Comparison of ENCODE assay signal across 18 mouse cellular contexts in genomic region chr17:44612002-44612401, GRCm38 (mm10).
DNase-seq lines count a peak whose midpoint lies in the region; ATAC-seq and TF ChIP-seq lines count a peak whose summit lies in the region.
"Had no signal": no experiment of that assay in that cellular context is flagged by ENCODE, and none has a peak within 500 bp of the region (broad histone marks: within the 10 kb centered on the region; RNA-seq: fewer than 3 reads in every experiment).

No protein-coding gene starts in this region.

- no peak overlapping the region for H3K9ac ChIP-seq in midbrain, embryonic 11.5 days (ENCODE audit: low read length)
- H3K9ac ChIP-seq in midbrain, embryonic 13.5 days (replicated peaks): no peak overlapping the region
- H3K9ac ChIP-seq in CH12.LX (ENCODE audit: insufficient read depth, low read depth): peak overlapping the region; percentile 98
- no peak overlapping the region for H3K9ac ChIP-seq in forebrain, embryonic 15.5 days (replicated peaks)
- no peak overlapping the region for H3K9ac ChIP-seq in liver, embryonic 12.5 days

- H3K9me3 ChIP-seq in midbrain, embryonic 11.5 days (ENCODE audit: control insufficient read depth, low read length): no peaks in the 10 kb centered on the region
- H3K9me3 ChIP-seq in midbrain, embryonic 13.5 days: no peaks in the 10 kb centered on the region
- no peaks in the 10 kb centered on the region for H3K9me3 ChIP-seq in CH12.LX (replicated peaks; ENCODE audit: low read length)
- no peaks in the 10 kb centered on the region for H3K9me3 ChIP-seq in forebrain, embryonic 15.5 days
- H3K9me3 ChIP-seq in liver, embryonic 12.5 days (replicated peaks): no peaks in the 10 kb centered on the region

- 91% methylated on average over 3 of the region's 3 CpGs for WGBS in midbrain, embryonic 11.5 days
- 96% methylated on average over 3 of the region's 3 CpGs for WGBS in midbrain, embryonic 13.5 days
- 94% methylated on average over 3 of the region's 3 CpGs for WGBS in forebrain, embryonic 15.5 days
- 77% methylated on average over 3 of the region's 3 CpGs for WGBS in liver, embryonic 12.5 days (ENCODE audit: insufficient replicate concordance)

- no peaks in the 10 kb centered on the region for H3K4me1 ChIP-seq in midbrain, embryonic 11.5 days (ENCODE audit: control insufficient read depth, insufficient read depth, low read length)
- H3K4me1 ChIP-seq in midbrain, embryonic 13.5 days (replicated peaks): 0 out of 2 replicates have a peak, but pooled peaks cover 2% of the 10 kb centered on the region
- peaks cover 13 to 14% of the 10 kb centered on the region in 2 experiments for H3K4me1 ChIP-seq in CH12.LX (ENCODE audit: control insufficient read depth in 1 of 2, insufficient read depth in 2 of 2)
- H3K4me1 ChIP-seq in forebrain, embryonic 15.5 days: peaks cover 15% of the 10 kb centered on the region
- H3K4me1 ChIP-seq in liver, embryonic 12.5 days: peaks cover 13% of the 10 kb centered on the region

- no peak for TF ChIP-seq RAD21 in CH12.LX (IDR thresholded peaks at IDR 0.05; ENCODE audit: low read depth, low read length)

- H3K4me3 ChIP-seq in midbrain, embryonic 11.5 days (ENCODE audit: low read depth, low read length): no peak overlapping the region
- H3K4me3 ChIP-seq in midbrain, embryonic 13.5 days (replicated peaks): no peak overlapping the region
- peak overlapping the region in 2 of 3 experiments; percentile 61 to 75 for H3K4me3 ChIP-seq in CH12.LX (replicated peaks in 1 of 3; ENCODE audit: low read depth in 2 of 3, low read length in 2 of 3, poor library complexity in 1 of 3)
- H3K4me3 ChIP-seq in forebrain, embryonic 15.5 days: no peak overlapping the region
- no peak overlapping the region for H3K4me3 ChIP-seq in liver, embryonic 12.5 days

- ATAC-seq in midbrain, embryonic 11.5 days (ENCODE audit: low FRiP score): no peak
- ATAC-seq in midbrain, embryonic 13.5 days: no peak
- no peak for ATAC-seq in forebrain, embryonic 15.5 days (replicated peaks)
- no peak for ATAC-seq in liver, embryonic 12.5 days
- ATAC-seq: CD4-positive, CD25-positive, alpha-beta regulatory T cell, adult 4 months; Patski had no signal

- H3K27ac ChIP-seq in midbrain, embryonic 11.5 days (ENCODE audit: low read depth, low read length): no peak overlapping the region
- H3K27ac ChIP-seq in midbrain, embryonic 13.5 days: no peak overlapping the region
- H3K27ac ChIP-seq in CH12.LX (ENCODE audit: insufficient read depth, low read depth): peak overlapping the region; percentile 90
- no peak overlapping the region for H3K27ac ChIP-seq in forebrain, embryonic 15.5 days (replicated peaks)
- H3K27ac ChIP-seq in liver, embryonic 12.5 days: no peak overlapping the region

- TF ChIP-seq CTCF in CH12.LX (conservative IDR thresholded peaks at IDR 0.05 in 1 of 2, IDR thresholded peaks at IDR 0.05 in 1 of 2; ENCODE audit: low read depth in 2 of 2, low read length in 2 of 2): no peak

- no peak overlapping the region for H3K4me2 ChIP-seq in midbrain, embryonic 11.5 days
- no peak overlapping the region for H3K4me2 ChIP-seq in midbrain, embryonic 13.5 days (replicated peaks)
- peak overlapping the region; percentile 91 for H3K4me2 ChIP-seq in CH12.LX (ENCODE audit: insufficient read depth, low read depth, poor library complexity, severe bottlenecking)
- H3K4me2 ChIP-seq in forebrain, embryonic 15.5 days (replicated peaks): no peak overlapping the region
- H3K4me2 ChIP-seq in liver, embryonic 12.5 days: no peak overlapping the region

- in situ Hi-C loops in CH12.LX (cut with MboI; ENCODE audit: low pct_ligation_motif_present, low pct_unique_long_range_greater_than_20kb, low sequenced_read_pairs): no loop called here

- H3K36me3 ChIP-seq in midbrain, embryonic 11.5 days (ENCODE audit: control insufficient read depth, insufficient read depth, low read length): no peaks in the 10 kb centered on the region
- no peaks in the 10 kb centered on the region for H3K36me3 ChIP-seq in midbrain, embryonic 13.5 days
- peaks cover 0 to 1% of the 10 kb centered on the region in 2 experiments for H3K36me3 ChIP-seq in CH12.LX (replicated peaks in 1 of 2; ENCODE audit: control insufficient read depth in 1 of 2, insufficient read depth in 1 of 2, low read length in 1 of 2)
- H3K36me3 ChIP-seq in forebrain, embryonic 15.5 days: no peaks in the 10 kb centered on the region
- H3K36me3 ChIP-seq in liver, embryonic 12.5 days: no peaks in the 10 kb centered on the region
- H3K36me3 ChIP-seq: G1E had no signal

- H3K79me2 ChIP-seq in CH12.LX (replicated peaks; ENCODE audit: control insufficient read depth, extremely low read depth, insufficient read depth, poor library complexity, severe bottlenecking): peaks cover 15% of the 10 kb centered on the region

- H3K27me3 ChIP-seq in midbrain, embryonic 11.5 days (ENCODE audit: control insufficient read depth, insufficient read depth, low read length): no peaks in the 10 kb centered on the region
- H3K27me3 ChIP-seq in midbrain, embryonic 13.5 days: no peaks in the 10 kb centered on the region
- no peaks in the 10 kb centered on the region for H3K27me3 ChIP-seq in CH12.LX (replicated peaks)
- no peaks in the 10 kb centered on the region for H3K27me3 ChIP-seq in forebrain, embryonic 15.5 days
- no peaks in the 10 kb centered on the region for H3K27me3 ChIP-seq in liver, embryonic 12.5 days (replicated peaks)
- H3K27me3 ChIP-seq: Patski had no signal

- intact Hi-C loops in gastrocnemius, postnatal 14 days (cut with DNase I; ENCODE audit: low total_unique reads): no loop called here

- DNase-seq in midbrain, embryonic 11.5 days (ENCODE audit: low spot score, missing footprints): peak; percentile 51
- peak; percentile 62 for DNase-seq in CD4-positive helper T cell, adult 2 months (ENCODE audit: low read depth, low spot score)
- no peak for DNase-seq in CH12.LX (ENCODE audit: extremely low read depth)
- peak; percentile 76 for DNase-seq in induced T-regulatory cell, adult 2 months (ENCODE audit: low read depth)
- no peak for DNase-seq in gastrocnemius, postnatal 14 days
- DNase-seq: adrenal gland, adult 2 months; adrenal gland, adult 8-10 months; adrenal gland, postnatal 10 days; adrenal gland, postnatal 14 days; adrenal gland, postnatal 25 days; adrenal gland, postnatal 36 days; B cell, adult 2 months had no signal

- peak; percentile 60 for TF ChIP-seq EP300 in CH12.LX (IDR thresholded peaks at IDR 0.05; ENCODE audit: low read length)

- TF ChIP-seq POLR2A in CH12.LX (IDR thresholded peaks at IDR 0.05; ENCODE audit: low read depth, low read length): no peak; the same call in 1 of the 2 replicates

- dilution Hi-C loops in CH12.LX (cut with MboI; ENCODE audit: extremely low pct_ligation_motif_present, extremely low pct_unique_long_range_greater_than_20kb, low sequenced_read_pairs): no loop called here

TF ChIP-seq in CH12.LX, 34 proteins besides CTCF, POLR2A, EP300 and RAD21:
- TF ChIP-seq JUN (IDR thresholded peaks at IDR 0.05; ENCODE audit: insufficient read depth, low read depth, low read length) (peak; percentile 4; the same call in 1 of the 2 replicates), MEF2A (IDR thresholded peaks at IDR 0.05; ENCODE audit: borderline replicate concordance, low read depth, low read length) (peak; percentile 36; the same call in 1 of the 2 replicates), MAX (IDR thresholded peaks at IDR 0.05; ENCODE audit: low read length) (no peak), SIN3A (IDR thresholded peaks at IDR 0.05; ENCODE audit: low read length) (no peak; the same call in none of the 2 replicates), TCF12 (IDR thresholded peaks at IDR 0.05; ENCODE audit: low read depth, low read length) (no peak), CHD1 (IDR thresholded peaks at IDR 0.05; ENCODE audit: low read depth, low read length) (peak; percentile 65; the same call in 1 of the 2 replicates), MAZ (IDR thresholded peaks at IDR 0.05; ENCODE audit: low read depth, low read length) (peak; percentile 48; the same call in 1 of the 2 replicates), MXI1 (IDR thresholded peaks at IDR 0.05; ENCODE audit: low read depth, low read length) (peak; percentile 43; the same call in 1 of the 2 replicates), E2F4 (IDR thresholded peaks at IDR 0.05; ENCODE audit: insufficient replicate concordance, low read depth, low read length) (0 out of 2 replicates have a peak, but pooled peaks have one; percentile 12), ETS1 (conservative IDR thresholded peaks at IDR 0.05; ENCODE audit: low read depth, low read length) (no peak; the same call in 1 of the 2 replicates), CHD2 (IDR thresholded peaks at IDR 0.05; ENCODE audit: low read length) (peak; percentile 58), MYC (IDR thresholded peaks at IDR 0.05; ENCODE audit: low read depth, low read length) (peak; percentile 5; the same call in 1 of the 2 replicates), IRF4 (IDR thresholded peaks at IDR 0.05; ENCODE audit: low read depth, low read length) (peak; percentile 92), ZMIZ1 (IDR thresholded peaks at IDR 0.05; ENCODE audit: low read depth, low read length) (peak; percentile 43; the same call in 1 of the 2 replicates), MAFK (IDR thresholded peaks at IDR 0.05; ENCODE audit: insufficient replicate concordance, low read length) (0 out of 2 replicates have a peak, but pooled peaks have one; percentile 1)

Comparison
In these comparisons a context has a peak if more than half of its experiments do, and no peak if none do; other contexts are left out.
1. DNase-seq: peak in midbrain, embryonic 11.5 days (single experiment), CD4-positive helper T cell, adult 2 months (single experiment) and induced T-regulatory cell, adult 2 months (single experiment); none in CH12.LX (single experiment) and gastrocnemius, postnatal 14 days (single experiment).
2. H3K4me3 ChIP-seq: peak in CH12.LX (2 of 3); none in midbrain, embryonic 11.5 days (single experiment), midbrain, embryonic 13.5 days (single experiment), forebrain, embryonic 15.5 days (single experiment) and liver, embryonic 12.5 days (single experiment).